Mouse (Mus musculus) forebrain, embryonic 15.5 days (tissue): Measurements from ENCODE around the gene Hist1h2bf. TPM values are rescaled to one million over a fixed set of nuclear protein-coding genes. Genes with fewer than 3 reads are reported as not detected.
"Not testable (repeated sequence)": the region's sequence is repeated elsewhere in the genome, so short reads cannot be mapped to it uniquely, and the experiment has no call there.

Experiments
- ATAC-seq: fragments of 200-750 bp; cut with Nextera tagmentation; replicated peaks from 2 replicates; pipeline ENCODE4 v1.8.0; 2017; ENCODE audit warnings: mild to moderate bottlenecking, moderate TSS enrichment, moderate library complexity
- H3K27ac ChIP-seq: fragments of 300-500 bp; sonication (generic); replicated peaks from 2 replicates; pipeline ENCODE4 v1.5.1; 2015; ENCODE audit warnings: mild to moderate bottlenecking, inconsistent platforms
- H3K27me3 ChIP-seq: fragments of 300-500 bp; sonication (generic); 2 replicates; pipeline ENCODE4 v1.6.1; 2015; ENCODE audit warnings: inconsistent platforms
- H3K36me3 ChIP-seq: fragments of 300-500 bp; sonication (generic); 2 replicates; pipeline ENCODE4 v1.6.1; 2015; ENCODE audit warnings: mild to moderate bottlenecking, inconsistent platforms
- H3K4me1 ChIP-seq: fragments of 300-500 bp; sonication (generic); 2 replicates; pipeline ENCODE4 v1.6.1; 2015; ENCODE audit warnings: inconsistent platforms
- H3K4me2 ChIP-seq: fragments of 300-500 bp; sonication (generic); replicated peaks from 2 replicates; pipeline ENCODE4 v1.6.1; 2015; ENCODE audit warnings: mild to moderate bottlenecking, inconsistent platforms
- H3K4me3 ChIP-seq: fragments of 300-500 bp; sonication (generic); 2 replicates; pipeline ENCODE4 v1.5.1; 2015; ENCODE audit warnings: mild to moderate bottlenecking, inconsistent platforms
- H3K9ac ChIP-seq: fragments of 300-500 bp; sonication (generic); replicated peaks from 2 replicates; pipeline ENCODE4 v1.6.1; 2015; ENCODE audit warnings: mild to moderate bottlenecking, inconsistent platforms
- H3K9me3 ChIP-seq: fragments of 300-500 bp; sonication (generic); 2 replicates; pipeline ENCODE4 v1.6.1; 2016; ENCODE audit warnings: inconsistent platforms
- WGBS: fragments of 180-500 bp; shearing (Covaris S2); methylation state at CpG from one replicate; pipeline ENCODE4 v1.1.7; 2015; ENCODE audit warnings: mixed read lengths; 5-methylcytosine and 5-hydroxymethylcytosine counted together
- polyA plus RNA-seq: library from polyadenylated mRNA; unstranded; fragments of >200 nt; fragmentation: Nextera tagmentation; extraction: Ambion mirVana; gene quantifications from 2 replicates; pipeline ENCODE4 v1.2.1, GENCODE M21; 2015

Gene Hist1h2bf
- polyA plus RNA-seq, 1 experiment from 2014 or later, result 2.9 TPM

DNA sequence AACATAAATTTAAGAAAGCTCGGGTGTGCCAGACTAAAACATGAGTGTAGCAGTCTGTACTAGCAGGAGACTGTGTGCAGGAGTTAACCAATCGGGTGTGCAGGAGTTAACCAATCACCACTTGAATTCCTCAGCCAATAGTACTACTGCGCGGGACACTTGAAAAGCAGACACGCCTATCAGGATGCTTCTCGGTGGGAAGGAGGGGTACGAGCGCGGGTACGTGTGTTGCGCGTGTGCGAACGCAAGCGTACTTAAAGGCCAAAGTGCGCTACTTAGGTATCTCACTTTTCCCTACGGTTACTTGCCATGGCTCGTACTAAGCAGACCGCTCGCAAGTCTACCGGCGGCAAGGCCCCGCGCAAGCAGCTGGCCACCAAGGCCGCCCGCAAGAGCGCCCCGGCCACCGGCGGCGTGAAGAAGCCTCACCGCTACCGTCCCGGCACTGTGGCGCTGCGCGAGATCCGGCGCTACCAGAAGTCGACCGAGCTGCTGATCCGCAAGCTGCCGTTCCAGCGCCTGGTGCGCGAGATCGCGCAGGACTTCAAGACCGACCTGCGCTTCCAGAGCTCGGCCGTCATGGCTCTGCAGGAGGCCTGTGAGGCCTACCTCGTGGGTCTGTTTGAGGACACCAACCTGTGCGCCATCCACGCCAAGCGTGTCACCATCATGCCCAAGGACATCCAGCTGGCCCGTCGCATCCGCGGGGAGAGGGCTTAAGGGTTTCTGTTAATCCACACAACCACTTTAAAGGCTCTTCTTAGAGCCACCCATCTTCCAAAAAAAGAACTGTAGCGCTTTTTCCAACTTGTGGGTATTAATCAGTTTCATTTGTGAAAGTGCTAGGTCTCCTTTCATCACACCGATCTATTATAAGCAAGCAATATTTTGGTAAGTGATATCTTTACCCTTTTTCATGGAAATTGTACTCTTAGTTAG is 38.6 kb downstream of the Hist1h2bf start, which contains the start of gene Hist1h3g:
Hist1h3g (plus strand) TSS at position 286 of the 939 bp plus-strand sequence.
- Histone ChIP-seq H3K9ac (peak within 1 kb of the TSS; percentile 46), H3K4me3 (peak within 1 kb of the TSS; percentile 58), H3K4me2 (peak within 1 kb of the TSS; percentile 82), H3K4me1 (peaks cover 47% of the 10 kb centered on the region), H3K27ac (peak within 1 kb of the TSS; percentile 99)
- H3K36me3 ChIP-seq, H3K9me3 ChIP-seq, H3K27me3 ChIP-seq: not testable (repeated sequence)
- peak; percentile 92 for ATAC-seq
- under 1% methylated on average over 49 of the region's 62 CpGs for WGBS

DNA sequence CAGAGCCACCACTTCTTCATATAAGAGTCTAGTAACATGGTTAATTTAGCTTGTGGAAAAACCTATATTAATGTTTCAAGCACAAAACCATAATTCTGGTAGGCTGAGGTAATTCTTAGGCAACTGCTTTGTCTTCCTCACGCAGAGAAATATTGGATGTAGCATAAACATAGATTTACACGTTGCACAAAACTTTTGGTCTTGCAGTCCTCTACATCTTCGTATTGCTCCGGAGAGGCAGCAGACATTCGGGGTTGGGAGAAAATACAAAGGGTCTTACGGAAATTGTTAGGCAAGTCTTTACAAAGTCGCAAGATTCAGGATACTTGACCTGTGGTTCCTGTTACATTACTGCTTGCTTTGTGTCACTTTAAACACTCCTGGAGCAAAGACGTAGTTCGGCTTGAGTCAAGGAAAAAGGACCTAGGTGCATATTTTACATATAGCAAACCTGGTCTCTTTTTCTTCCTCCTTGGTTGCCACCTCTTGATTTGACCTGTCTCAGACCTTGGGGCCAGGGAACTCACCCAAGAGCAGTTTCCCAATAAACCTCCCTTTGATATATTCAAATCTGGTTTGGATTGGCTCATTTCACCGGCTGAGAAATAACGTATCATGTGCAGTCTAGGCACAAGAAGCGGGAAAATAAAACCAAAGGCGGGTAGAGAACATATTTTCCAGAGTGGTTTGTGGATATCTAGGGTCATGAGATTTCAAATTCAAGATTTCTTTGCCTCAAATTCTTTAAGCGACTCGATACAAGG is 39.4 kb downstream of the Hist1h2bf start:
- Histone ChIP-seq H3K4me2 (peak overlapping the region; percentile 82), H3K36me3 (no peaks in the 10 kb centered on the region), H3K27ac (peak overlapping the region; percentile 99), H3K27me3 (no peaks in the 10 kb centered on the region), H3K9ac (peak overlapping the region; percentile 46), H3K4me3 (peak overlapping the region; percentile 58), H3K9me3 (no peaks in the 10 kb centered on the region), H3K4me1 (peaks cover 52% of the 10 kb centered on the region)
- WGBS, result under 1% methylated on average over 15 of the region's 15 CpGs
- ATAC-seq, result no peak

DNA sequence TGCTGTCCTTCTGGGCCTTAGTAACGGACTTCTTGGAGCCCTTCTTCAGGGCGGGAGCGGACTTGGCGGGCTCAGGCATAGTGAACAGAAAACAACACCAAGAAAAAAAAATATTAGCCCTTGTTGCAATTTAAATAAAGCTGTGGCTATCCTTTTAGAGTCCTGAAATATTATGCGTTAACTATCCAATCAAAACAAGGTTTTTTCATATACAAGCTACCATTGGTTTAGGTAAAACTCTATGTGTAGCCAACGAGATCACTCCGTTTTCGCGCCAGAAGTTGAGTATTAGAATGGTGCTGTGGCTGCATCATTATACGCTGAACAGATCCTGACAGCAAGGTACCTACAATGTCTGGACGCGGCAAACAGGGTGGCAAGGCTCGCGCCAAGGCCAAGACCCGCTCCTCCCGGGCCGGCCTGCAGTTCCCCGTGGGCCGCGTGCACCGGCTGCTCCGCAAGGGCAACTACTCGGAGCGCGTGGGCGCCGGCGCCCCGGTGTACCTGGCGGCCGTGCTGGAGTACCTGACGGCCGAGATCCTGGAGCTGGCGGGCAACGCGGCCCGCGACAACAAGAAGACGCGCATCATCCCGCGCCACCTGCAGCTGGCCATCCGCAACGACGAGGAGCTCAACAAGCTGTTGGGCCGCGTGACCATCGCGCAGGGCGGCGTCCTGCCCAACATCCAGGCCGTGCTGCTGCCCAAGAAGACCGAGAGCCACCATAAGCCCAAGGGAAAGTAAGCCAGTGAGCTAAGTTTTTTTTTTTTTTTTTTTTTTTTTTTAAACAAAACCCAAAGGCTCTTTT is 40.2 kb downstream of the Hist1h2bf start, which contains the start of gene Hist1h2af:
Hist1h2af (plus strand) TSS at position 347 of the 808 bp plus-strand sequence.
- under 1% methylated on average over 30 of the region's 53 CpGs for WGBS
- ATAC-seq, result peak; percentile 42
- peaks cover 59% of the 10 kb centered on the region for H3K4me1 ChIP-seq

DNA sequence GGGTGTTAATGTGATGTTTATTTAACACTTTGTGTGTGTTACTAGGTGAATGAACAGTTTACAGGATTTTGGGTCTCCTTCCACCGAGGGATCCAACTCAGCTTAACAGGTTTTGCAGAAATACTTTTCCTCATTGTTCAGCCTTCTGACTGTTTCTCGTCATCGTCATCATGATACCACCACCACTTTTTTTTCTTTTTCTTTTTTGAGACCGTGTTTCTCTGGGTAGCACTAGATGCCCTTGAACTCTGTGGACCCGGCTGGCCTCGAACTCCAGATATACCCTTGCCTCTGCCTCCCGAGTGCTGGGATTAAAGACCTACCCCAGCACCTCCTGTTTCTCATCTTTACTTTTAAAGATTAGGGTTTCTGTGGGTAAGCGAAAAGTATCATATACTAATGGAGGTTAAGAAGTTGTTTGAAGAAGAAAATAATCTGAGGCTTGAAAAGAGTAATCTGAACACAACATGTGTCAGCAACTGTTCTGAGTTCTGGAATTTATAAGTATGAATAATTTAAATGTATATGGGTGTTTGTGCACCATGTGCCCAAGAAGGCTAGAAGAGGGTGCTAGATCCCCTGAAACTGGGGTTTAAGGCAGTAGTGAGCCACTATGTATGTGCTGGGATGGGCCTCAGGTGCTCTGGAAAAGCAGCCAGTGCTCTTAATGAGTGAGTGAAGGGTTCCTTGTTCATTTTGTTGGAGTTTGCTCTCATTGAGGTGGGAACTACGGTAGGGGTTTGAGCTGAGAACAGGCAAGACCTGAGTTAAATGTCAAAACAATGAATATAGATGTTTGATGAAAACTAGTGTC is 41.5 kb downstream of the Hist1h2bf start:
- Histone ChIP-seq H3K4me1 (peaks cover 59% of the 10 kb centered on the region), H3K27me3 (no peaks in the 10 kb centered on the region), H3K27ac (peak overlapping the region; percentile 99), H3K36me3 (no peaks in the 10 kb centered on the region), H3K4me2 (peak overlapping the region; percentile 82), H3K9me3 (no peaks in the 10 kb centered on the region), H3K9ac (peak overlapping the region; percentile 78), H3K4me3 (peak overlapping the region; percentile 58)
- WGBS, result 14% methylated on average over 9 of the region's 9 CpGs
- ATAC-seq, result no peak

More for the DNA sequence above, 40.2 kb downstream of the Hist1h2bf start, which contains the start of gene Hist1h2af:
- not testable (repeated sequence) for H3K9me3 ChIP-seq, H3K36me3 ChIP-seq, H3K27me3 ChIP-seq
- Histone ChIP-seq H3K27ac (peak within 1 kb of the TSS; percentile 99), H3K9ac (peak within 1 kb of the TSS; percentile 46), H3K4me3 (peak within 1 kb of the TSS; percentile 58), H3K4me2 (peak within 1 kb of the TSS; percentile 82)

DNA sequence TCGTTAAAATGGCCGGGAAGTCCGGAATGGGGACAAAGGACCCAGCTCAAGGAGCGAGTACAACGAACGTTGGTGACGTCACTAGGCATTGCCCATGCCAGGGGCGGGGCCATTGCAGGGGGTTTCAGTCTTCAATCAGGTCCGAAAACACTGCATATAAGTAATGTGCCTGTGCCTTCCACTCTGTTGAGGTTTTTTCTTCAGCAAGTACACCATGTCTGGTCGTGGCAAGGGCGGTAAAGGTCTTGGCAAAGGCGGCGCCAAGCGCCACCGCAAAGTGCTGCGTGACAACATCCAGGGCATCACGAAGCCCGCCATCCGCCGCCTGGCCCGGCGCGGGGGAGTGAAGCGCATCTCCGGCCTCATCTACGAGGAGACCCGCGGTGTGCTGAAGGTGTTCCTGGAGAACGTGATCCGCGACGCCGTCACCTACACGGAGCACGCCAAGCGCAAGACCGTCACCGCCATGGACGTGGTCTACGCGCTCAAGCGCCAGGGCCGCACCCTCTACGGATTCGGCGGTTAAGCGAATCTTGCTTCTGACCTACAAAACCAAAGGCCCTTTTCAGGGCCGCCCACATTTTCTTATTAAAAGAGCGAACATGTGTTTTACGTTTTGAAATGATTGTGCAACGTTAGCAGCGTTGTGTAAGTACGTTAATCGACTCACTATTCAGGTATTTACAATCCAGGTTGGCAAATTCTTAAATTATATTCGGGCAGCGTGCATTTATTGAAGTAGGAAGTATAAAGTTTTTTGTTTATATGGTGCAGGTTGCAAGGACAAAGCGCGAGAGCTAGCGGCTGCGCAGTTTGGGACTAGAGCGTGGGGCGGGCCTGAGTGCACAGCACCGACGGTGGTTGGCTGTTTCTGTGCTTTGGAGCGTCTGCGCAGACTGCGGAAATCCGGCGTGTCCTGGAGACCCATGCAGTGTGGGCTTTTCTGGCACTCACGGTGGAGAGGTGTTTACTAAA is 42.8 kb downstream of the Hist1h2bf start, which contains the start of gene Hist1h4h:
Hist1h4h (plus strand) TSS at position 150 of the 975 bp plus-strand sequence.
- H3K9me3 ChIP-seq, result no peaks in the 10 kb centered on the region
- peaks cover 53% of the 10 kb centered on the region for H3K4me1 ChIP-seq
- H3K4me2 ChIP-seq, result peak within 1 kb of the TSS; percentile 82
- WGBS, result under 1% methylated on average over 61 of the region's 70 CpGs
- no peaks in the 10 kb centered on the region for H3K27me3 ChIP-seq
- no peaks in the 10 kb centered on the region for H3K36me3 ChIP-seq
- H3K4me3 ChIP-seq, result peak within 1 kb of the TSS; percentile 58
- peak; percentile 88 for ATAC-seq
- peak within 1 kb of the TSS; percentile 78 for H3K9ac ChIP-seq
- peak within 1 kb of the TSS; percentile 99 for H3K27ac ChIP-seq

DNA sequence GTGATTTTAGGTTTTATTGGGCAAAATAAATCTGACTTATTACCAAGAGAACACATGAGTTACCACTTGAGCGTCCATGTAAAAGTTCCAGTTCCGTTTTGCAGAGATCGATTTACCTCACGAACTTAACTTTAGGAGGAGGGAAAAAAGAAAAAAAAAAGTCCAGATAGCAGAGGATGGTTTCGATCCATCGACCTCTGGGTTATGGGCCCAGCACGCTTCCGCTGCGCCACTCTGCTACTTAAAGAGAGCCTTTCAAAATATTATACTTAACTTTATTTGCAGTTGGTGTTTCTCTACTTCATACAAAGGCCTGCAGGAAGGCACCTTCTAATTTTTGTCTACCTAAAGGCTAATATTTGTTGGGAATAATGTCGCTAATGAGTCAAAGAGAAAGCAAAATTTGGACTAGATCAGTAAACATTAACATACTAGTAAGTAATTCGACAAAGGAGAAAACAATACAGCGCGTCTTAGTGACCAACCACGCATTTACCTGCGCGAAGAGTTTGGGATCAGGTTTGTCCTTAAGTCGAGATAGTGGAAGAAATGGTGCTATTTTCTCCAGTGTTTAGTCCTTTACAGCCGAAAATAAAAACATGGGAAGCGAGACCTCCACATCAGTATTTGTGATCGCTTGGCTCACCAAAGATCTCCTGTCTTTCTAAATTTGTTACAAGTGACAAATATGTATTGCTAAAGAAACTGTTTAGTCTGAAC is 43.7 kb downstream of the Hist1h2bf start:
- H3K9me3 ChIP-seq, result no peaks in the 10 kb centered on the region
- no peaks in the 10 kb centered on the region for H3K27me3 ChIP-seq
- no peak for ATAC-seq
- under 1% methylated on average over 20 of the region's 20 CpGs for WGBS
- H3K4me1 ChIP-seq, result peaks cover 52% of the 10 kb centered on the region
- H3K36me3 ChIP-seq, result no peaks in the 10 kb centered on the region
- peak overlapping the region; percentile 78 for H3K9ac ChIP-seq
- peak overlapping the region; percentile 58 for H3K4me3 ChIP-seq
- peak overlapping the region; percentile 82 for H3K4me2 ChIP-seq
- peak overlapping the region; percentile 99 for H3K27ac ChIP-seq

DNA sequence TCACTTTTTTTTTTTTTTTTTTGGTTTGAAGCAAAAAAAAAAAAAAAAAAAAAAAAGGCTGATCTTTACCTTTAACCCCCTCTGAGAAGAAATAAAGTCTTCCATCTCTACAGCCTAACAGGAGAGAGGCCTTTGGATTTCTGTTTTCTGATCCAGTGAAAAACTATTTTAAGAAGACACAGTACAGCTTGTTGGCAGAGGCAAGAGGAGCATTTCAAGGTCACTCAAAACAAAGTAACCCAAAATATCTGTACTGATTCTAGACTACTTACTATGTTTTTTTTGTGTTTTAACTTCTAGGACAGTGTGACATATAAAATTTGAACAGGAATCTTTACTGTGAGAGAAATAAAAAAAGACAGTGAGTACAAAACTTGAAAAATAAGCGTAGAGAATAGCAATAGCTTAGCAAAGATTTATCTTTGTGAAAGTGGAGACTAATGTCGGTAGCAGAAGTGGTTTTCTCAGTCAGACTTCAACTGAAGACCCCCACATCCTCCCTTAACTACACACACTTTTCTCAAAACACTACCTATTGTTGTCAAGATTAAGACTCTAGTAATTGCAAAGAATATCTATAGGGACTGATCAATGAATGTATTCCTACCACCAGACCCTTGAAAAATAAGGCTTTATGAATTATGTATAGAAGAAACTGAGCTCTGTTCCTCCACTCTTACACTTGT is 44.4 kb downstream of the Hist1h2bf start:
- Histone ChIP-seq H3K27ac (peak overlapping the region; percentile 99), H3K4me1 (peaks cover 52% of the 10 kb centered on the region), H3K4me2 (peak overlapping the region; percentile 82), H3K9ac (peak overlapping the region; percentile 78), H3K27me3 (no peaks in the 10 kb centered on the region), H3K4me3 (peak overlapping the region; percentile 58), H3K36me3 (no peaks in the 10 kb centered on the region), H3K9me3 (no peaks in the 10 kb centered on the region)
- 23% methylated on average over 2 of the region's 2 CpGs for WGBS
- ATAC-seq, result no peak

DNA sequence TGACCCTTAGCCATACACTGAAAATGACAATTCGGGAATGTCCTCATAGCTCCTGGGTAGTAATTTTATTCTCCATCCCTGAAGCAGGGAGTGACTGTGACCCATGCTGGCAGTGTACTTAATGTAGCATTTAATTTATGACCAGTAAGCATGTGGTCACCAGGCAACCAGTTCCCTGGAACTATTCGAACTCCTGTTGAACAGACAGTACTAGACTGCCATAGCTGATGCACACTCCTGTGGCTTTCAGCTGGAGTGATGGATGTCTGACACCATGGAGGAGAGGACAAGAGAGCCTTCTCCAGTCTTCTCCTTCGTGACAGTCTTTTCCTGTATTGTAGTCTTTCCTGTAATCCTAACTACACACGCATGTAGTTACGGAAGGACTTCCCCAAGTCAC is 45.0 kb downstream of the Hist1h2bf start:
- 84% methylated on average over 5 of the region's 5 CpGs for WGBS
- Histone ChIP-seq H3K4me3 (no peak overlapping the region; the same call in 1 of the 2 replicates), H3K27me3 (no peaks in the 10 kb centered on the region), H3K9ac (no peak overlapping the region), H3K36me3 (no peaks in the 10 kb centered on the region), H3K4me1 (peaks cover 46% of the 10 kb centered on the region), H3K27ac (no peak overlapping the region), H3K9me3 (no peaks in the 10 kb centered on the region), H3K4me2 (0 out of 2 replicates have a peak overlapping the region, but pooled peaks have one; percentile 2)
- no peak for ATAC-seq

DNA sequence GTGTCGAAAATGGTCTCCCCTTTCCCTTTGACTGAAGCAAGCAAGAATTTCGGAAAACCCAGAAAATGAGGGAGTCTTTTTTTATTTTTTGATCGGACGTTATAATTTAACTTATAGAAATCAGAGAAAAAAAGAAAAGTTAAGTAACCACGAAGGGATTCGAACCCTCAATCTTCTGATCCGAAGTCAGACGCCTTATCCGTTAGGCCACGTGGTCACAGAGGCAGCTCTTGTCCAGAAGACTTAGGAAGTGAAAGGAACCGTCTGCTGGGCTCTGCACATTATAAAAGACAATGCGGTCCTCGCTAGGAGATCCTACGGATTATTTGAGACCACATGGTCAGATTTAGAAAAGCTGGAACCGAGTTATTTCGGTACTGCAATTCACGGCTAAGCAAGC is 47.7 kb downstream of the Hist1h2bf start:
- H3K4me2 ChIP-seq, result peak overlapping the region; percentile 46
- H3K36me3 ChIP-seq, result no peaks in the 10 kb centered on the region
- H3K9ac ChIP-seq, result peak overlapping the region; percentile 58
- no peaks in the 10 kb centered on the region for H3K9me3 ChIP-seq
- peak overlapping the region; percentile 89 for H3K27ac ChIP-seq
- peaks cover 30% of the 10 kb centered on the region for H3K4me1 ChIP-seq
- H3K27me3 ChIP-seq, result no peaks in the 10 kb centered on the region
- peak overlapping the region; percentile 49 for H3K4me3 ChIP-seq
- under 1% methylated on average over 17 of the region's 17 CpGs for WGBS
- ATAC-seq, result 0 out of 2 replicates have a peak, but pooled peaks have one; percentile 33
